Mouse (Mus musculus): ENCODE data around the gene Olfr895. TPM values are rescaled to one million over a fixed set of nuclear protein-coding genes. Genes with fewer than 3 reads are reported as not detected.

Gene Olfr895
- not detected in 2 replicates for polyA plus RNA-seq (2015; fragmentation: Nextera tagmentation; extraction: Ambion mirVana)

DNA sequence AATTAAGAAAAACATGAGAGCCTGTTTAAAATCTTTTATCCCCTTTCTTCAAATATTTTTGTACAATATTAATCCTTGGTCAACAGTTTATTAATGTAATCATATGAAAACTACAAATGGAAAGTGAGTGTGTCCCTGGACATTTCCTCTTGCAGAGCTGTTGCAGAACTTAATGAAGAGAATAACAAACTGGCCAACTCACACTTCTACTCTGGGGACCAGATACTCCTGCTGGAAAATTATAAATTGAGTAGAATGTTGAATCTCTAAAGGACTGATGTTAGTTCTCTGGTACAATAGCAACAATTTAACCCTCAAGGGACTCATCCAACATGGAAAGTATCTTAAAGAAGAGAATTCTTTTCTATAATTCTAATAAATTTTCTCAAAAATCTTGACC is at the start of gene Olfr895:
TSS of gene Olfr895 (plus strand) at position 301 of the 400 bp plus-strand sequence.
- no peaks in the 10 kb centered on the region for H3K4me1 ChIP-seq
- H3K4me2 ChIP-seq: no peak within 1 kb of the TSS

DNA sequence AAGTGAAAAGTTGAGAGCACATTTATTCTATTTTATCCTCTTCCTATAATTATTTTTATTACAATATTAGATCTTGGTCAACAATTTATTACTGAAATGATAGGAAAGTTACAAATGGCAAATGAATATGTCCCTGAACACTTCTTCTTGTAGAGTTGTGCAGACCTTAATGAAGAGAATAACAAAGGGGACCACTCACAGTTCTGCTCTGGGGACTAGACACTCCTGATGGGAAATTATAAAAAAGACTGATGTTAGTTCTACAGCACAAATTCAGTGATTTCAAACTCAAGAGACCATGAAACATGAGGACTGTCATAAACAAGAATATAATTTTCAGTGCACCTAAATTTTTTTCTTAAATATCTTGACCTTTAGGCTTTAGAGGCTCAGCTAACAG is 15.2 kb upstream of the Olfr895 start, which contains the start of gene Olfr143:
TSS of gene Olfr143 (plus strand) at position 301 of the 400 bp plus-strand sequence.
- no peak within 1 kb of the TSS for H3K4me2 ChIP-seq
- H3K36me3 ChIP-seq: no peaks in the 10 kb centered on the region
- no peak within 1 kb of the TSS for H3K4me3 ChIP-seq (replicated peaks)
- no peaks in the 10 kb centered on the region for H3K9me3 ChIP-seq
- no peak within 1 kb of the TSS for H3K27ac ChIP-seq
- no peaks in the 10 kb centered on the region for H3K27me3 ChIP-seq (replicated peaks)
- H3K9ac ChIP-seq: no peak within 1 kb of the TSS
- no peak for ATAC-seq (ENCODE audit: insufficient read depth, low FRiP score, low read depth)
- H3K4me1 ChIP-seq: no peaks in the 10 kb centered on the region

More for the DNA sequence above, at the start of gene Olfr895:
- Histone ChIP-seq H3K27ac (no peak within 1 kb of the TSS), H3K4me3 (replicated peaks) (no peak within 1 kb of the TSS), H3K9ac (no peak within 1 kb of the TSS), H3K27me3 (replicated peaks) (no peaks in the 10 kb centered on the region), H3K36me3 (no peaks in the 10 kb centered on the region), H3K9me3 (no peaks in the 10 kb centered on the region)
- ATAC-seq (ENCODE audit: insufficient read depth, low FRiP score, low read depth): no peak

DNA sequence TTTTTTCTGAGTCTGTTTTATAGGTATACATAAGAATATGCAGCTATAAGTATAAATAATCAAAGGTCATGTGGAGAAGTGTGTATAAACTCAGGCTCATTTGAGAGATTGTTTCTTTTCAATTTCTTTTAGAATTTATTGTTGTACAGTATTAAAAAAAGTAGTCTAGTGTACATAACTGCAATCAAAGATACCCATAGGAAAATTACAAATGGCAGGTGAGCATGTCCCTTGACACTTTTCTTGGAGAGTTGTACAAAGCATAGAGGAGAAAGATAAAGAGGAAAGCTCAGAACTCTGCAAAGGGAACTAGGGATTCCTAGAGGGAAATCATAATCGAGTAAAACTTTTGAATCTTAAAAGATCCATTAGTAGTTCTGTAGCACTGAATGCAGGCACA is 23.2 kb downstream of the Olfr895 start, which contains the start of gene Olfr896-ps1:
TSS of gene Olfr896-ps1 (plus strand) at position 301 of the 400 bp plus-strand sequence.
- Histone ChIP-seq H3K27ac (no peak within 1 kb of the TSS), H3K9me3 (no peaks in the 10 kb centered on the region), H3K4me3 (replicated peaks) (no peak within 1 kb of the TSS), H3K4me1 (no peaks in the 10 kb centered on the region), H3K36me3 (no peaks in the 10 kb centered on the region), H3K27me3 (replicated peaks) (no peaks in the 10 kb centered on the region), H3K9ac (no peak within 1 kb of the TSS), H3K4me2 (no peak within 1 kb of the TSS)
- ATAC-seq (ENCODE audit: insufficient read depth, low FRiP score, low read depth): no peak
- WGBS: 76% methylated on average over 1 of the region's 1 CpGs

Other genes starting within 250 kb of the Olfr895 start
- not detected in 2 replicates for gene Olfr883, start 242.0 kb upstream of the Olfr895 start, polyA plus RNA-seq (2015; fragmentation: Nextera tagmentation; extraction: Ambion mirVana)
- gene Olfr884, start 221.3 kb upstream of the Olfr895 start, polyA plus RNA-seq (2015; fragmentation: Nextera tagmentation; extraction: Ambion mirVana): not detected in 2 replicates
- not detected in 2 replicates for gene Olfr885, start 206.5 kb upstream of the Olfr895 start, polyA plus RNA-seq (2015; fragmentation: Nextera tagmentation; extraction: Ambion mirVana)
- gene Olfr887, start 183.8 kb upstream of the Olfr895 start, polyA plus RNA-seq (2015; fragmentation: Nextera tagmentation; extraction: Ambion mirVana): not detected in 2 replicates
- not detected in 2 replicates for gene Olfr888, start 159.7 kb upstream of the Olfr895 start, polyA plus RNA-seq (2015; fragmentation: Nextera tagmentation; extraction: Ambion mirVana)
- gene Olfr889, start 152.7 kb upstream of the Olfr895 start, polyA plus RNA-seq (2015; fragmentation: Nextera tagmentation; extraction: Ambion mirVana): 0.03 and 0.04 TPM in 2 replicates
- not detected in 2 replicates for gene Olfr890, start 125.3 kb upstream of the Olfr895 start, polyA plus RNA-seq (2015; fragmentation: Nextera tagmentation; extraction: Ambion mirVana)
- not detected in 2 replicates for gene Olfr891, start 87.0 kb upstream of the Olfr895 start, polyA plus RNA-seq (2015; fragmentation: Nextera tagmentation; extraction: Ambion mirVana)
- gene Olfr893, start 59.5 kb upstream of the Olfr895 start, polyA plus RNA-seq (2015; fragmentation: Nextera tagmentation; extraction: Ambion mirVana): not detected in 2 replicates
- not detected in 2 replicates for gene Olfr894, start 49.8 kb upstream of the Olfr895 start, polyA plus RNA-seq (2015; fragmentation: Nextera tagmentation; extraction: Ambion mirVana)
- gene Olfr143, start 15.1 kb upstream of the Olfr895 start, polyA plus RNA-seq (2015; fragmentation: Nextera tagmentation; extraction: Ambion mirVana): not detected in 2 replicates
- not detected in 2 replicates for gene Olfr896-ps1, start 23.3 kb downstream of the Olfr895 start, polyA plus RNA-seq (2015; fragmentation: Nextera tagmentation; extraction: Ambion mirVana)
- not detected in 2 replicates for gene Olfr25, start 61.2 kb downstream of the Olfr895 start, polyA plus RNA-seq (2015; fragmentation: Nextera tagmentation; extraction: Ambion mirVana)
- gene Olfr898, start 80.6 kb downstream of the Olfr895 start, polyA plus RNA-seq (2015; fragmentation: Nextera tagmentation; extraction: Ambion mirVana): not detected in 2 replicates
- gene Olfr250, start 99.0 kb downstream of the Olfr895 start, polyA plus RNA-seq (2015; fragmentation: Nextera tagmentation; extraction: Ambion mirVana): not detected in 2 replicates
- gene Olfr251, start 109.2 kb downstream of the Olfr895 start, polyA plus RNA-seq (2015; fragmentation: Nextera tagmentation; extraction: Ambion mirVana): not detected in 2 replicates
- gene Olfr147, start 133.8 kb downstream of the Olfr895 start, polyA plus RNA-seq (2015; fragmentation: Nextera tagmentation; extraction: Ambion mirVana): not detected in 2 replicates
- gene Olfr901, start 161.6 kb downstream of the Olfr895 start, polyA plus RNA-seq (2015; fragmentation: Nextera tagmentation; extraction: Ambion mirVana): not detected in 2 replicates
- not detected in 2 replicates for gene Olfr902, start 179.8 kb downstream of the Olfr895 start, polyA plus RNA-seq (2015; fragmentation: Nextera tagmentation; extraction: Ambion mirVana)
- not detected in 2 replicates for gene Olfr904, start 195.3 kb downstream of the Olfr895 start, polyA plus RNA-seq (2015; fragmentation: Nextera tagmentation; extraction: Ambion mirVana)
- gene Olfr905, start 203.3 kb downstream of the Olfr895 start, polyA plus RNA-seq (2015; fragmentation: Nextera tagmentation; extraction: Ambion mirVana): not detected in 2 replicates
- not detected in 2 replicates for gene Olfr906, start 219.2 kb downstream of the Olfr895 start, polyA plus RNA-seq (2015; fragmentation: Nextera tagmentation; extraction: Ambion mirVana)
- gene Olfr907, start 227.9 kb downstream of the Olfr895 start, polyA plus RNA-seq (2015; fragmentation: Nextera tagmentation; extraction: Ambion mirVana): not detected in 2 replicates